Mouse (Mus musculus): ENCODE results near the gene Urgcp. TPM values are rescaled to one million over a fixed set of nuclear protein-coding genes. Genes with fewer than 3 reads are reported as not detected.

The Urgcp gene
- polyA plus RNA-seq (2017; shearing (Covaris generic)) = 10 to 100 TPM; 25.7 to 30.3 TPM

DNA sequence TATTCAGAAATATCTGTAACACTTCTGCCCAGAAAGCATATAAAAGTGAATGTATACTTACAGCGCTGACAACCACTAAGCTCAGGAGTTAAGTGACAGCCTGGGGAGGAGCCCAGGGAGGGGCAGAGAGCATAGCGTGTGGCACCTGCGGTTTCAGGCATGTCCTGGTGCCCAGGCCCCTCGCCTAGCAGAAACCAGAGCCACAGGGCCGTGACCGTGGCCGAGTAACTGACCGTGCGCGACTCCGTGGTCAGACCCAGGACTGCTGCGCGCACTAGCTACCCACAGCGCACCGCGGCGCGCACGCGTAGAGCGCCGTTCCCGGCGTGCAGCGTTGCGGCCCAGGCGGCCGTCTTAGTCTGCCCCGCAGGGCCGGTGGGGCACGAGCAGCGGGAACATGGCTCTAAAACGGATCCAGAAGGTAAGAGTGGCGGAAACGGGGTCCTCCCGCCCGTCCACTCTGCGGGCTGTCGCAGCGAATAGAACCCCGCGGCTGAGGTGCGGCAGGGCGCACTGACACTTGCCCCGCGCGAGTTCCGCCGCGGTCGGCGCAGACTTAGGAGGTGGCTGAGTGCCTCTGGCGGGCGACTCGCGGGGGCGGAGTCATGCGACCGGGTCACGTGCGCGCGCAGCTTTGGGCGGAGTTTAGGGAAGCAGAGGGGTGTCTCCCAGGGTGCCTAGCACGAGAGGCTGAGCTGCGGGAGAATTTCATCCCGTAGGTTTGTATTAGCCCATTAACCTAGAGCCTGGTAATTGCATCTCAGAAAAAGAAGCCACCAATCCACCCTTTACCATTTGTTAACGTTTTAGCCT lies at the start of gene Urgcp:
Urgcp (minus strand) TSS at position 557 of the 813 bp plus-strand sequence.

DNA sequence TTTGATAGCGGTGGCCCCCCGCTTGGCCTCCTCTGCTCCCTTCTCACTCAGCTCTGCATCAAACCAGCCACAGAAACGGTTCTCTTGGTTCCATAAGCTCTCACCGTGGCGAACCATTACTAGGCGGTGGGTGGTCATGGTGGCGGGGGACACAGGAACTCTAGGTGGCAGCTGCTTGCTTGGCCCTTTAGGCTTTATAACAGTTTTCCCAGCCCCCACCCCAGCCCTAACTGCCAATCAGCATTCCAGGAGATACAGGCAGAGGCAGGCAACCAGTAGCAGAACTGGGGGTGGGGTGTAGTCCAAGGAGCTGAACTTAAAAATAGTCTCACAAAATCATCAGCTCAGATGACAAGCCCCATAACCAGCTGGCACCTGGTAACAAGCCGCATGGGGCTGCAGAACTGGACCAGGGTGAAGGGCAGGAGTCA lies 41.4 kb upstream of the Urgcp start, which contains the start of gene Pgam2:
Pgam2 (minus strand) TSS at position 183 of the 431 bp plus-strand sequence.

DNA sequence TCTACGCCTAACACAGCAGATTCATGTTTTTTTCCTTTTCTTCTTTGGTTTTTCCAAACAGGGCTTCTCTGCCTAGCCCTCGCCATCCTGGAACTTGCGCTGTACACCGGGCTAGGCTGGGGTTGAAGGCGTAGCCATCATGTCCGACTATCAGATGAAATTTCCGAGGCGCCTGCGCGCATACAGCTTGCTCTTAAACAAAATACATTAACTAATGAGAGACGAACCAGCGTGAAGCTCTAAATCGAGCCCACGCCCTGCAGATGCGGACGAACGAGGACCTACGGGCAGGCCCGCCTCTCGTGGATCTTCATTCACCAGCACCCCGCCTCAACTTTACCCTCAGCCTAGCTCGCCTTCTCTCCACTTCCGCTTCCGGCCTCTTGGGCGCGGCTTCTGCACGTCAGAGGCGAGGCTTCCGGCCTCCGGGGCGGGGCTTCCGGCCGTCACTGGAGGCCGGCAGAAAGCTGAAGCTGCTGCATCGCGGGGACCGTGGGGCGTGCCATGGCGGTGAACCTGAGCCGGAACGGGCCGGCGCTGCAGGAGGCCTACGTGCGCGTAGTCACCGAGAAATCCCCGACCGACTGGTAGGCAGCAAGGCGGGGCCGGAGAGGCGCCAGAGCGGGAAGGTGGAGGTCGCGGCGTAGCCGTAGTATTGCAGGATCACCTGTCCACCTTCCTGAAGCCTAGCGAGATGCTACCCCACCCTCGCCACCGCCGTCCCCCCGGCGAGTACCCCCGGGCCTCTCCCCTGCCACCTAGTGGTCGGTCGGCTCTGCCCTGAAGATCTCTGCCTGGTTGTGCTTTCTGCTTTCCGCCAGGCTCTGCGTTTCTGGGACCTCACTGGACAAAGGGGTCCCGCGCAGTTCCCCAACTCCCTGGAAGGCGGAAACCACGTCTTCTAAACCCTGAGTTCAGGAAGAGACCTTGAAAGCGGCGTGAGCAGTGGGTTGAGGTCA lies 26.2 kb upstream of the Urgcp start, which contains the start of gene Dbnl:
Dbnl (plus strand) TSS at position 433 of the 959 bp plus-strand sequence.

DNA sequence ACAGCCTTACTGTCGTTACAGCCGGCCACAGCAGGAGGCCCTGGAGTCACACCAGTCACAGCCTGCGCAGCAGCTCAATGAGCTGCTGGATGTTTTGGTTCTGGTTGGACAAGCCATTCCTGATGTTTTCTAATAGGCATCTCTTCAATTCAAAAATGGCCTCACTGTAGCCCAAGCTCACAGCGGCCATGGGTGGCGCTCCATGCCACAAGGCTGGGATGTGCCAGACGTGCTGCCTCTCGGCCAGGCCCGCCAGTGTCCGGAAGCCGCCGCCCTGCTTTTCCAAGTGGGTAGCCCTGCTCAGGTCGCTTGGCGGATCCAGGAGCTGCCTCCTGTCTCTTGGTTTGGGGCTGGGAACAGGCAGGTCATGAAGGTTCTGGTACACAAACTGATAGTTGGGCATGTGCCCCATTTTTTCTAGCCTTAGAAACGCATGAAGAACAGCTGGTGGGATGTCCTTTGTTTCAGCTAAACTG lies 46.5 kb downstream of the Urgcp start, which contains the start of gene Mrps24:
Mrps24 (minus strand) TSS at position 51 of the 476 bp plus-strand sequence.

Other genes with a start within 250 kb of the Urgcp start
- gene Xbp1, start 241.7 kb downstream of the Urgcp start, polyA plus RNA-seq (2017; shearing (Covaris generic)) = 100 to 1,000 TPM; 141 to 151 TPM
- gene Ccdc117, start 220.2 kb downstream of the Urgcp start, polyA plus RNA-seq (2017; shearing (Covaris generic)) = 10 to 100 TPM; 37.7 to 48.9 TPM
- gene Ankrd36, start 192.7 kb downstream of the Urgcp start, polyA plus RNA-seq (2017; shearing (Covaris generic)) = under 1 TPM in 1 of 2 experiments, not detected in 1; 0.55 TPM
- gene Mrps24, start 46.7 kb downstream of the Urgcp start, polyA plus RNA-seq (2017; shearing (Covaris generic)) = 100 to 1,000 TPM; 151 to 176 TPM
- gene Dbnl, start 26.1 kb upstream of the Urgcp start, polyA plus RNA-seq (2017; shearing (Covaris generic)) = 100 to 1,000 TPM; 259 to 276 TPM
- 1 to 10 TPM; 2.7 to 2.9 TPM for gene Pgam2, start 41.4 kb upstream of the Urgcp start, polyA plus RNA-seq (2017; shearing (Covaris generic))
- gene Polm, start 75.6 kb upstream of the Urgcp start, polyA plus RNA-seq (2017; shearing (Covaris generic)) = 10 to 100 TPM; 36.3 to 36.9 TPM
- gene Aebp1, start 99.6 kb upstream of the Urgcp start, polyA plus RNA-seq (2017; shearing (Covaris generic)) = 1 to 10 TPM in 1 of 2 experiments, under 1 TPM in 1; 0.55 to 1.2 TPM
- gene Pold2, start 115.9 kb upstream of the Urgcp start, polyA plus RNA-seq (2017; shearing (Covaris generic)) = 10 to 100 TPM; 57.6 to 75.9 TPM
- not detected for gene Myl7, start 136.4 kb upstream of the Urgcp start, polyA plus RNA-seq (2017; shearing (Covaris generic))
- 1 to 10 TPM in 1 of 2 experiments, not detected in 1; 1.0 TPM for gene Gck, start 187.7 kb upstream of the Urgcp start, polyA plus RNA-seq (2017; shearing (Covaris generic))
- gene Ykt6, start 193.3 kb upstream of the Urgcp start, polyA plus RNA-seq (2017; shearing (Covaris generic)) = 10 to 100 TPM; 36.4 to 42.3 TPM